Mouse (Mus musculus) CH12.LX (cell line): ENCODE measurements at regions not wholly inside any gene's neighbourhood (a gene's known extent, or its start where the extent isn't known, plus 50 kb on each side); places are given as distances from the start of the nearest gene placed in this dataset.

Experiments used
- BHLHE40 ChIP-seq: IDR thresholded peaks from 2 replicates; pipeline ENCODE4 v1.6.1; 2011; ENCODE audit warnings: mild to moderate bottlenecking, low read depth, low read length, improper control_type of control experiment
- CHD1 ChIP-seq: IDR thresholded peaks from 2 replicates; pipeline ENCODE4 v1.6.1; 2012; ENCODE audit warnings: low read depth, low read length, improper control_type of control experiment, inconsistent platforms
- CTCF ChIP-seq, 2 experiments: IDR thresholded peaks in 1 of 2; conservative IDR thresholded peaks in 1 of 2; 2 replicates each; pipeline ENCODE4 v1.5.1; 2011 to 2012; ENCODE audit warnings: low read depth in 2 of 2, low read length in 2 of 2, improper control_type of control experiment in 1 of 2, inconsistent platforms in 1 of 2, mild to moderate bottlenecking in 1 of 2, moderate library complexity in 1 of 2
- E2F4 ChIP-seq: IDR thresholded peaks from 2 replicates; pipeline ENCODE4 v1.6.1; 2011; ENCODE audit warnings: low read depth, low read length, improper control_type of control experiment; ENCODE audit not compliant: insufficient replicate concordance
- EP300 ChIP-seq: IDR thresholded peaks from 2 replicates; pipeline ENCODE4 v1.6.1; 2011; ENCODE audit warnings: low read length, improper control_type of control experiment
- JUND ChIP-seq: conservative IDR thresholded peaks from 2 replicates; pipeline ENCODE4 v1.6.1; 2011; ENCODE audit warnings: low read depth, low read length, improper control_type of control experiment
- MAFK ChIP-seq: IDR thresholded peaks from 2 replicates; pipeline ENCODE4 v1.6.1; 2011; ENCODE audit warnings: low read length, improper control_type of control experiment; ENCODE audit not compliant: insufficient replicate concordance
- POLR2A ChIP-seq: IDR thresholded peaks from 2 replicates; pipeline ENCODE4 v1.6.1; 2011; ENCODE audit warnings: low read depth, mild to moderate bottlenecking, improper control_type of control experiment, low read length
- RAD21 ChIP-seq: IDR thresholded peaks from 2 replicates; pipeline ENCODE4 v1.6.1; 2011; ENCODE audit warnings: low read depth, mild to moderate bottlenecking, low read length, improper control_type of control experiment, moderate library complexity
- RCOR1 ChIP-seq: conservative IDR thresholded peaks from 2 replicates; pipeline ENCODE4 v1.6.1; 2012; ENCODE audit warnings: low read depth, mild to moderate bottlenecking, inconsistent platforms, low read length, improper control_type of control experiment
- USF1 ChIP-seq: IDR thresholded peaks from 2 replicates; pipeline ENCODE4 v1.6.1; 2014; ENCODE audit warnings: low read depth, mild to moderate bottlenecking, inconsistent platforms, low read length, improper control_type of control experiment
- USF2 ChIP-seq: conservative IDR thresholded peaks from 2 replicates; pipeline ENCODE4 v1.6.1; 2011; ENCODE audit warnings: low read depth, low read length, improper control_type of control experiment
- ZC3H11A ChIP-seq: IDR thresholded peaks from 2 replicates; pipeline ENCODE4 v1.6.1; 2012; ENCODE audit warnings: low read depth, mild to moderate bottlenecking, inconsistent platforms, low read length, improper control_type of control experiment
- ZNF384 ChIP-seq: IDR thresholded peaks from 2 replicates; pipeline ENCODE4 v1.6.1; 2012; ENCODE audit warnings: low read depth, low read length, improper control_type of control experiment, inconsistent platforms

- TF ChIP-seq USF1 (no peak), CTCF (conservative IDR thresholded peaks at IDR 0.05 in 1 of 2, IDR thresholded peaks at IDR 0.05 in 1 of 2; ENCODE audit: low read depth in 2 of 2, low read length in 2 of 2) (no peak), POLR2A (no peak), E2F4 (no peak), BHLHE40 (no peak), RAD21 (no peak), USF2 (no peak), ZNF384 (no peak), JUND (no peak), EP300 (no peak), MAFK (no peak), CHD1 (no peak), ZC3H11A (no peak), RCOR1 (no peak)
Observed at GRCm38 (mm10) chr10:119106105-119106504, 133.8 kb downstream of the Cand1 start.
